Mouse (Mus musculus): ENCODE measurements around the gene Kcne1. TPM values are rescaled to one million over a fixed set of nuclear protein-coding genes. Genes with fewer than 3 reads are reported as not detected.

Gene Kcne1
- polyA plus RNA-seq, 1 experiment from 2014 or later: not detected

DNA sequence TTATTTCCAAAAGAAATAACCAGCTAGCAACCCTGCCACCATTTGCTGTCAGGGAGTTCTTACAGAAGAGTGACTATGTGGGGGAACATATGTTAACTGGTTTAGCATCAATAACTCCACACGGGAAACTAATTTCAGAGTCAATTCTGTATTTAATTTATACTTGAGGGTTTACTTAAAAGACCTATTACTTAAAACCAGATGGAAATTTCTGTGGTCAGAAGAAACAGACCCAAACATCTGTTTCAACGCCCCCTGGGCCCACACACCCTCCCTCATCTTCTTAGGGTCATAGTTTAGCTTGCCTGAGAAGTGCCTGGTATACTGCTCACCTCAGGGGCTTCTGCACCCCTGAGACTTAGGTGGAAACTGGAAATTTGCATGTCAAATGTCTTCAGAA is 5.4 kb downstream of the Kcne1 start:
- Histone ChIP-seq H3K9me3 (no peaks in the 10 kb centered on the region), H3K27me3 (no peaks in the 10 kb centered on the region), H3K27ac (replicated peaks) (no peak overlapping the region), H3K4me1 (0 out of 2 replicates have a peak, but pooled peaks cover 3% of the 10 kb centered on the region), H3K9ac (replicated peaks) (no peak overlapping the region), H3K4me3 (no peak overlapping the region), H3K4me2 (replicated peaks) (no peak overlapping the region), H3K36me3 (no peaks in the 10 kb centered on the region)
- no peak for ATAC-seq (replicated peaks)
- 71% methylated on average over 2 of the region's 2 CpGs for WGBS

DNA sequence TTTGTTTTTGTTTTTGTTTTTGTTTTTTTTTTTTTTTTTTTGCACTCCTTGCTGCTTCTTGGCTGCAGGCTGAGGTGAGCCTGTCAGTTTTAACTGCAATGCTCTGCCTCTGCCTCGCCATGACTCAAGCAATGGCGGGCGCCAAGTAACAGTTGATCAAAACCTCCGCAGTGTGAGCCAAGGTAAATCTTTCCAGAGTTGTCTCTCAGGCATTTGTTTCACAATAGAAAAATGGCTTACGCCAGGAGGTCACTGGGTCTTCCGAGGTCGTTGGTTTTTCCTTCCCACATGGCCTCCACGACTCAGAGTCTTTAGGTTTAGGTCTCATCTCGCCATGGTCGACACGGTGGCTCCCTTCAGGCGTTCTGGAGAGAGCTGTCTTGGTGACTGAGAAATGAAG is 6.0 kb downstream of the Kcne1 start:
- Histone ChIP-seq H3K9ac (replicated peaks) (no peak overlapping the region), H3K9me3 (no peaks in the 10 kb centered on the region), H3K4me2 (replicated peaks) (no peak overlapping the region), H3K4me1 (no peaks in the 10 kb centered on the region), H3K4me3 (no peak overlapping the region), H3K27me3 (no peaks in the 10 kb centered on the region), H3K27ac (replicated peaks) (no peak overlapping the region), H3K36me3 (no peaks in the 10 kb centered on the region)
- 89% methylated on average over 12 of the region's 12 CpGs for WGBS
- ATAC-seq (replicated peaks): no peak

GRCm38 (mm10) chr16:92348941-92349340 is 10.3 kb downstream of the Kcne1 start:
- Histone ChIP-seq H3K4me2 (replicated peaks) (no peak overlapping the region), H3K4me3 (no peak overlapping the region), H3K9me3 (no peaks in the 10 kb centered on the region), H3K36me3 (no peaks in the 10 kb centered on the region), H3K27me3 (no peaks in the 10 kb centered on the region), H3K9ac (replicated peaks) (no peak overlapping the region), H3K27ac (replicated peaks) (no peak overlapping the region), H3K4me1 (no peaks in the 10 kb centered on the region)
- no peak for ATAC-seq (replicated peaks)
- WGBS: 78% methylated on average over 12 of the region's 12 CpGs

- Histone ChIP-seq H3K9me3 (no peaks in the 10 kb centered on the region), H3K9ac (replicated peaks) (no peak overlapping the region), H3K36me3 (no peaks in the 10 kb centered on the region), H3K4me2 (replicated peaks) (no peak overlapping the region), H3K27ac (replicated peaks) (no peak overlapping the region), H3K4me3 (no peak overlapping the region), H3K4me1 (peaks cover under 1% of the 10 kb centered on the region; the same call in 1 of the 2 replicates), H3K27me3 (no peaks in the 10 kb centered on the region)
- no peak for ATAC-seq (replicated peaks)
- 59% methylated on average over 13 of the region's 13 CpGs for WGBS
These were observed 12.9 kb downstream of the Kcne1 start for GRCm38 (mm10) chr16:92346297-92346916.

- H3K4me2 ChIP-seq (replicated peaks): no peak overlapping the region
- no peak for ATAC-seq (replicated peaks)
- no peaks in the 10 kb centered on the region for H3K27me3 ChIP-seq
- H3K4me3 ChIP-seq: no peak overlapping the region
- H3K36me3 ChIP-seq: no peaks in the 10 kb centered on the region
- H3K4me1 ChIP-seq: peaks cover 4% of the 10 kb centered on the region; the same call in 1 of the 2 replicates
- H3K9ac ChIP-seq (replicated peaks): no peak overlapping the region
- H3K27ac ChIP-seq (replicated peaks): no peak overlapping the region
- no peaks in the 10 kb centered on the region for H3K9me3 ChIP-seq
- 75% methylated on average over 11 of the region's 11 CpGs for whole genome bisulfite sequencing
These were observed 14.1 kb downstream of the Kcne1 start for GRCm38 (mm10) chr16:92345177-92345576.

DNA sequence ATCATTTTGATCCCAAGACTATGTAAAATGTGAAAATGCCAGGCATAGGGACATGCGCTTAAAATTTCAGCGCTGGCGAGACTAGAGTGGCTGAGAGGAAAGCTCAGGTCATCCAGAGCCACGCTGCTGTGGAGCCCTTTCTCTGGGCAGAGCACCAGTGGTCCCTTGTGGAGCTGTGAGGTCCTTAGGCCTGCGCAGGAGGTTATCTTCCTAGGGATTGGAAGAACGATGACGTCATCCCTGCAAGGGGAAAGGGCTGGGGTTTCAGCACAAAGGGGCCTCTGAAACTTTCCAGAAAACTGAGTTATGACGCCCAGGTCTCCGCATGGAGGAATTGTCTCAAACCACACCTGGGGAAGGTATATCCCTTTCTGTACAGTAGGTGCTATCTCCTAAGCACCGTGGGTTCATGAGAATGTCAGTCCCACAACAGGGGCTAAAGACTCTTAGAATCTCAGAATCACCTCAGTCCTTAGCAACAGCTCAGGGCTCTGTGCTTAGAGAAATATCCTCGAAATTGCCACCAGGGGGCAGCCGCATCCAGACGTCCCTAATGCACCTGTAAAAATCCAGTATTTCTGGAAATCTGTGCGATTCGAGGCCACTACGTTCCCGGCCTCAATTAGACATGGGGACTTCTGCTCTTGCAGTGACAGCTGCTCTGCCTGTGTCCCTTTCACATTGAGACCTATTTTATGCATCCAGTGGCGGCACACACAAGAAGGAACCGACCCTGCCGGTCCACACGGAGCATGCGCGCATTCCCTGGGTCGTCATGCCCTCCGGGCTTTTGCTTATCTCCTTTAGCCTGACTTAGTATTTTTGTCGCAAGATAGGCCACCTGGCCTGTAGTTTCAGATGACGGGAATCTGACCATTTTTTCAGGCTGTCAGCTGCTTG is 18.4 kb downstream of the Kcne1 start:
- Histone ChIP-seq H3K9ac (replicated peaks) (no peak overlapping the region), H3K27me3 (no peaks in the 10 kb centered on the region), H3K9me3 (no peaks in the 10 kb centered on the region), H3K4me3 (peak overlapping the region; percentile 33), H3K27ac (replicated peaks) (no peak overlapping the region), H3K4me1 (peaks cover 4% of the 10 kb centered on the region; the same call in 1 of the 2 replicates), H3K4me2 (replicated peaks) (peak overlapping the region; percentile 47), H3K36me3 (no peaks in the 10 kb centered on the region)
- peak; percentile 76 for ATAC-seq (replicated peaks)
- WGBS: 30% methylated on average over 27 of the region's 27 CpGs

DNA sequence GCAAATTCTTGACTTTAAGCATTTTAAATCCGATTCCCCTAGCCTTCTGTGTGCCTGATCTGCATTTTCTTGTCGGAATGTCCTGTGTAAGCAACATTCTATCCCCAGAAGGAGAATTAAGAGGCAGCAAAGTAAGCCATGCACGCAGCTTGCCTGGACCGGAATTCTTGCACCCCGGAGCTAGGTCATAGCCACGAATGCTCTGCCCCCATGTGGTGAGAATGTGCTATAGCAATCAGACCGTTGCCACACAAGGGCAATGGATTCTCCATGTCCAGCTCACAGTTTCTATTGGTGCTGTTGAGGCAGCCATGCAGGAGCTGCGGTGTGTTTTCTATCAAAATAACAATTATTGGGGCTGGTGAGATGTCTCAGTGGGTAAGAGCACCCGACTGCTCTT is 23.0 kb downstream of the Kcne1 start:
- no peak overlapping the region for H3K4me3 ChIP-seq

DNA sequence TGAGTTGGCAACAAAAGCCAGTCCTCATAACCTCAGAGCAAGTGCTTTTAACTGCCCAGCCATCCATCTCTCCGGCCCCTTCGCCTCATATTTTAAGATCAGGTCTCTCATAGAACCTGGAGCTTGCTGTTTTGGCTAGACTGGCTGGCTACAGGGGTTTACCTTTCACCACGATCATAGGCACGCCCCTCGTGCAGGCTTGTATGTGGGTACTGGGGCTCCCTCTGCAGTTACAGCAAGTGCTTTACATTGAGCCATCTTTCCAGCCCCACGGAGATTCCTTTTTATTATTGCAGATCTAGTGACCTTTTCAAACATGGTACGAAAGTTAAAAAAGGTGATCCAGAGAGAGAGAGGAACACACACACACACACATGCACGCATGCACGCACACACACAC is 24.7 kb downstream of the Kcne1 start:
- H3K27me3 ChIP-seq: no peaks in the 10 kb centered on the region
- WGBS: 65% methylated on average over 9 of the region's 9 CpGs

More for the DNA sequence above, 23.0 kb downstream of the Kcne1 start:
- Histone ChIP-seq H3K27me3 (no peaks in the 10 kb centered on the region), H3K9ac (replicated peaks) (no peak overlapping the region), H3K27ac (replicated peaks) (no peak overlapping the region), H3K9me3 (no peaks in the 10 kb centered on the region), H3K4me2 (replicated peaks) (no peak overlapping the region), H3K4me1 (peaks cover 2% of the 10 kb centered on the region; the same call in 1 of the 2 replicates), H3K36me3 (no peaks in the 10 kb centered on the region)
- 0 out of 2 replicates have a peak, but pooled peaks have one; percentile 30 for ATAC-seq (replicated peaks)
- WGBS: 8% methylated on average over 9 of the region's 9 CpGs

DNA sequence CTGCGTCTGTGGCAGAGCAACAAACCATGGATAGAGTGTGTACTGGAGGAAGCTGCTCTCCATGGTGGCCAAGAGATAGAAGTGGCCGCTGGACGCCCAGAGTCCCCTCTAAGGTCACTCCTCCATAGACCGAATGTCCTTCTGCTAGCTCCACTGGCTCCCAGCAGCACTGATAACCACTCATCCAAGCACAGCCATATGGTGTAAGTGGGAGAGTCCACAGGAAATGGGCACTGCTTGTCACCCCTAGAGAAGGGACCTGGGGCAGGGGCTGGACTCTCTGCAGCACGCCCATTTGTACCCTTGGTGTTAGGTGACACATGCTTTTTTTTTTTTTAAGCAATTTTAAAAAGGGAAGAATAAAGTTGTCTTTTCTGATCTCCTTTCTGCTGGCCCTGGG is 28.3 kb downstream of the Kcne1 start:
- WGBS: 86% methylated on average over 5 of the region's 5 CpGs
- Histone ChIP-seq H3K36me3 (no peaks in the 10 kb centered on the region), H3K9me3 (no peaks in the 10 kb centered on the region), H3K9ac (replicated peaks) (no peak overlapping the region), H3K4me1 (no peaks in the 10 kb centered on the region), H3K4me2 (replicated peaks) (no peak overlapping the region), H3K27me3 (no peaks in the 10 kb centered on the region), H3K4me3 (no peak overlapping the region), H3K27ac (replicated peaks) (no peak overlapping the region)
- no peak for ATAC-seq (replicated peaks)

More for the DNA sequence above, 24.7 kb downstream of the Kcne1 start:
- ATAC-seq (replicated peaks): no peak
- H3K36me3 ChIP-seq: no peaks in the 10 kb centered on the region
- H3K4me2 ChIP-seq (replicated peaks): no peak overlapping the region
- H3K9ac ChIP-seq (replicated peaks): no peak overlapping the region
- no peaks in the 10 kb centered on the region for H3K4me1 ChIP-seq
- H3K9me3 ChIP-seq: no peaks in the 10 kb centered on the region
- no peak overlapping the region for H3K27ac ChIP-seq (replicated peaks)
- no peak overlapping the region for H3K4me3 ChIP-seq

GRCm38 (mm10) chr16:92327911-92328310 is 31.4 kb downstream of the Kcne1 start:
- no peaks in the 10 kb centered on the region for H3K9me3 ChIP-seq

DNA sequence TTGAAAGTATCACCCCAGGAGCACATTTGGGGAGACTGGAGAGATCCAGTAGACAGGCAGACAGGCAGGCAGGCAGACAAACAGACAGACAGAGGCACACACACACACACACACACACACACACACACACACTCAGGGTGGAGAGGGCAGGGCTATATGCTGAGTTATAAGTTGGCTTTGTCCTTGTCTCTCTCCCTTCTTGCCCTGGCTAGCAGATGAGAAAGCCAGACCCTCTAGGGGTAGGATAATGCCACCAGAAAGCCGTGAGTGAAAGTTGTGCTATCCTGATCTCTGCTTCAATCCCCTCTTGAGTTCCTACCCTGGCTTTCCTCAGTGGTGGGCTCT is 34.2 kb downstream of the Kcne1 start:
- Histone ChIP-seq H3K4me1 (no peaks in the 10 kb centered on the region), H3K4me2 (replicated peaks) (no peak overlapping the region)

More at GRCm38 (mm10) chr16:92327911-92328310, 31.4 kb downstream of the Kcne1 start:
- WGBS: 89% methylated on average over 10 of the region's 10 CpGs
- no peaks in the 10 kb centered on the region for H3K4me1 ChIP-seq
- no peak overlapping the region for H3K9ac ChIP-seq (replicated peaks)
- H3K4me2 ChIP-seq (replicated peaks): no peak overlapping the region
- no peak for ATAC-seq (replicated peaks)
- H3K36me3 ChIP-seq: no peaks in the 10 kb centered on the region
- no peak overlapping the region for H3K4me3 ChIP-seq
- H3K27ac ChIP-seq (replicated peaks): no peak overlapping the region
- H3K27me3 ChIP-seq: no peaks in the 10 kb centered on the region

GRCm38 (mm10) chr16:92324309-92325061 is 34.8 kb downstream of the Kcne1 start:
- Histone ChIP-seq H3K27ac (replicated peaks) (no peak overlapping the region), H3K4me1 (no peaks in the 10 kb centered on the region), H3K36me3 (no peaks in the 10 kb centered on the region), H3K4me2 (replicated peaks) (no peak overlapping the region), H3K4me3 (no peak overlapping the region), H3K27me3 (no peaks in the 10 kb centered on the region), H3K9ac (replicated peaks) (no peak overlapping the region), H3K9me3 (no peaks in the 10 kb centered on the region)
- no peak for ATAC-seq (replicated peaks)
- 19% methylated on average over 7 of the region's 7 CpGs for WGBS

More for the DNA sequence above, 34.2 kb downstream of the Kcne1 start:
- 26% methylated on average over 1 of the region's 1 CpGs for WGBS
- Histone ChIP-seq H3K9ac (replicated peaks) (no peak overlapping the region), H3K27me3 (no peaks in the 10 kb centered on the region), H3K27ac (replicated peaks) (no peak overlapping the region), H3K4me3 (no peak overlapping the region), H3K36me3 (no peaks in the 10 kb centered on the region), H3K9me3 (no peaks in the 10 kb centered on the region)
- no peak for ATAC-seq (replicated peaks)

Measured in forebrain, embryonic 15.5 days (tissue).